Mouse (Mus musculus) layer of hippocampus, postnatal 14 days (tissue): Measurements from ENCODE around the gene Rdh9. TPM values are rescaled to one million over a fixed set of nuclear protein-coding genes. Genes with fewer than 3 reads are reported as not detected.

Source experiments
- DNase-seq, 2 experiments: peaks; one replicate each; pipeline ENCODE4 v3.0.0; 2021 to 2022; ENCODE audit warnings: low spot score in 2 of 2, mixed read lengths in 1 of 2
- total RNA-seq, 2 experiments: library from RNA; stranded (reverse); gene quantifications; 2 replicates each; pipeline ENCODE4 v1.2.3; 2021

Rdh9 gene
- total RNA-seq, 2 experiments from 2014 or later, result not detected

- no peak for DNase-seq
Observed at GRCm38 (mm10) chr10:127840776-127841175, 64.6 kb downstream of the Rdh9 start.

Other genes with a start within 250 kb of the Rdh9 start
- gene Nxph4, start 241.8 kb upstream of the Rdh9 start, total RNA-seq, result 1 to 10 TPM; 2.7 TPM
- 100 to 1,000 TPM; 287 to 301 TPM for gene Lrp1, start 155.2 kb upstream of the Rdh9 start, total RNA-seq
- 1 to 10 TPM; 6.1 to 6.2 TPM for gene Stat6, start 133.4 kb upstream of the Rdh9 start, total RNA-seq
- gene Nemp1, start 109.5 kb upstream of the Rdh9 start, total RNA-seq, result 1 to 10 TPM; 3.5 to 5.7 TPM
- 10 to 100 TPM; 33.3 to 36.9 TPM for gene Nab2, start 107.8 kb upstream of the Rdh9 start, total RNA-seq
- gene Myo1a, start 71.2 kb upstream of the Rdh9 start, total RNA-seq, result under 1 TPM; 0.48 to 0.76 TPM
- 1 to 10 TPM; 5.2 to 6.3 TPM for gene Tac2, start 51.9 kb upstream of the Rdh9 start, total RNA-seq
- gene Zbtb39, start 36.8 kb upstream of the Rdh9 start, total RNA-seq, result 1 to 10 TPM; 9.1 to 9.5 TPM
- gene Gpr182, start 24.7 kb upstream of the Rdh9 start, total RNA-seq, result 1 to 10 TPM; 1.6 TPM
- under 1 TPM; 0.09 to 0.24 TPM for gene Rdh1, start 16.7 kb upstream of the Rdh9 start, total RNA-seq
- gene Rdh16f1, start 16.6 kb upstream of the Rdh9 start, total RNA-seq, result under 1 TPM; 0.25 to 0.76 TPM
- gene Rdh16, start 24.8 kb downstream of the Rdh9 start, total RNA-seq, result under 1 TPM; 0.12 to 0.21 TPM
- gene Rdh19, start 73.5 kb downstream of the Rdh9 start, total RNA-seq, result not detected
- not detected for gene Rdh16f2, start 90.1 kb downstream of the Rdh9 start, total RNA-seq
- not detected for gene Rdh7, start 112.4 kb downstream of the Rdh9 start, total RNA-seq
- under 1 TPM in 1 of 2 experiments, not detected in 1; 0.12 TPM for gene Sdr9c7, start 122.1 kb downstream of the Rdh9 start, total RNA-seq
- gene Hsd17b6, start 231.2 kb downstream of the Rdh9 start, total RNA-seq, result not detected
- 1 to 10 TPM; 5.4 to 6.6 TPM for gene Prim1, start 238.8 kb downstream of the Rdh9 start, total RNA-seq